Comparison of ENCODE assay signal across 31 mouse cellular contexts in the genomic region with DNA sequence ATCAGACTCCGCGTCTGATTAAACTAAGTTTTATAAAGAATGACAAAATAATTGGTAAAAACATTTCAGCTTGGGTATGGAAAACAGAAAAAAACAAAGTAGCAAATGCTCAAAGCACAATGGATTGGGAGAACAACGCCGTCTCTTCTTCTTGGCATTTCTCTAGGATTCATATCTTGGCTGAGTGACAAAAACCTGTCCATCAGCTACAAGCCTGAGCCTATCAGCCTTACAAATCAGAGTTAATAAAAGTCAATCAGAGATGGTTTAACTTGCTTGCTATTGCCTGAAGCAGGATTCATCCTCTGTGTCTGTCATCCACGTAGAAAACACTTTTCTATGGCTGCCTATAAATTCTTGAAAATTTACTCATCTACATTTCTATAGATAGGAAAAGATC.
A peak's percentile ranks its signal among the peaks of the same experiment; 100 is the strongest.
DNase-seq lines count a peak whose midpoint lies in the region; ATAC-seq and TF ChIP-seq lines count a peak whose summit lies in the region.
"Had no signal": no experiment of that assay in that cellular context is flagged by ENCODE, and none has a peak within 500 bp of the region (broad histone marks: within the 10 kb centered on the region; RNA-seq: fewer than 3 reads in every experiment).

No protein-coding gene starts in this region.

- no peak overlapping the region for H3K9ac ChIP-seq in embryonic facial prominence, embryonic 14.5 days (ENCODE audit: low read depth, low read length)
- H3K9ac ChIP-seq in hindbrain, embryonic 14.5 days = no peak overlapping the region
- H3K9ac ChIP-seq in midbrain, embryonic 14.5 days (replicated peaks; ENCODE audit: low read length) = no peak overlapping the region
- no peak overlapping the region for H3K9ac ChIP-seq in midbrain, embryonic 16.5 days (ENCODE audit: low read depth, low read length)
- H3K9ac ChIP-seq in stomach, postnatal 0 days (ENCODE audit: low read length) = no peak overlapping the region
- H3K9ac ChIP-seq: embryonic facial prominence, embryonic 15.5 days; heart, embryonic 12.5 days; hindbrain, embryonic 15.5 days; intestine, embryonic 15.5 days; liver, embryonic 14.5 days had no signal

- TF ChIP-seq CTCF in stomach, postnatal 0 days (IDR thresholded peaks at IDR 0.05; ENCODE audit: low read depth) = no peak

- DNase-seq in embryonic facial prominence, embryonic 14.5 days (ENCODE audit: low spot score) = peak; percentile 72
- DNase-seq in embryonic facial prominence, embryonic 10.5 days (ENCODE audit: low spot score) = no peak
- DNase-seq in hindbrain, embryonic 14.5 days (ENCODE audit: low spot score) = peak; percentile 55
- DNase-seq in hindbrain, embryonic 10.5 days (ENCODE audit: low spot score) = no peak
- peak; percentile 44 for DNase-seq in midbrain, embryonic 14.5 days
- DNase-seq in stomach, postnatal 0 days (ENCODE audit: low spot score) = no peak
- DNase-seq: adrenal gland, adult 8-10 months; cerebellum, adult 11-12 months; cerebellum, adult 9-11 months; gastrocnemius, postnatal 36 days; heart, adult 2 months; heart, postnatal 4 days; kidney, adult 2 months; kidney, postnatal 36 days; layer of hippocampus, postnatal 36 days; left cerebral cortex, postnatal 4 days; liver; lung, adult 2 months; lung, postnatal 10 days; right cerebral cortex, adult 18-20 months; spleen, adult 18-20 months; thymus, adult 18-20 months; thymus, postnatal 25 days had no signal

- H3K9me3 ChIP-seq in embryonic facial prominence, embryonic 14.5 days (ENCODE audit: control insufficient read depth, low read length) = no peaks in the 10 kb centered on the region
- no peaks in the 10 kb centered on the region for H3K9me3 ChIP-seq in embryonic facial prominence, embryonic 10.5 days
- no peaks in the 10 kb centered on the region for H3K9me3 ChIP-seq in hindbrain, embryonic 14.5 days (ENCODE audit: control insufficient read depth, low read length)
- no peaks in the 10 kb centered on the region for H3K9me3 ChIP-seq in hindbrain, embryonic 10.5 days
- no peaks in the 10 kb centered on the region for H3K9me3 ChIP-seq in midbrain, embryonic 14.5 days (ENCODE audit: control insufficient read depth, low read length)
- H3K9me3 ChIP-seq in midbrain, embryonic 16.5 days (replicated peaks; ENCODE audit: control insufficient read depth, low read length, poor library complexity, severe bottlenecking) = no peaks in the 10 kb centered on the region
- no peaks in the 10 kb centered on the region for H3K9me3 ChIP-seq in stomach, postnatal 0 days (ENCODE audit: control insufficient read depth, low read length)
- H3K9me3 ChIP-seq: embryonic facial prominence, embryonic 15.5 days; G1E; heart, embryonic 12.5 days; hindbrain, embryonic 15.5 days; intestine, embryonic 15.5 days had no signal

- no peaks in the 10 kb centered on the region for H3K27me3 ChIP-seq in embryonic facial prominence, embryonic 14.5 days (replicated peaks; ENCODE audit: control insufficient read depth, insufficient read depth, low read length)
- no peaks in the 10 kb centered on the region for H3K27me3 ChIP-seq in embryonic facial prominence, embryonic 10.5 days (replicated peaks; ENCODE audit: low read depth, poor library complexity, severe bottlenecking)
- H3K27me3 ChIP-seq in hindbrain, embryonic 14.5 days (ENCODE audit: control insufficient read depth, insufficient read depth, low read length) = no peaks in the 10 kb centered on the region
- no peaks in the 10 kb centered on the region for H3K27me3 ChIP-seq in hindbrain, embryonic 10.5 days (ENCODE audit: insufficient read depth, poor library complexity, severe bottlenecking)
- H3K27me3 ChIP-seq in midbrain, embryonic 14.5 days (ENCODE audit: control insufficient read depth, insufficient read depth, low read length) = no peaks in the 10 kb centered on the region
- no peaks in the 10 kb centered on the region for H3K27me3 ChIP-seq in midbrain, embryonic 16.5 days (ENCODE audit: control insufficient read depth, insufficient read depth, low read depth, low read length)
- no peaks in the 10 kb centered on the region for H3K27me3 ChIP-seq in stomach, postnatal 0 days (ENCODE audit: control insufficient read depth, insufficient read depth, low read length)
- H3K27me3 ChIP-seq: embryonic facial prominence, embryonic 15.5 days; heart, embryonic 12.5 days; hindbrain, embryonic 15.5 days; intestine, embryonic 15.5 days had no signal

- H3K27ac ChIP-seq in embryonic facial prominence, embryonic 14.5 days (replicated peaks; ENCODE audit: low read depth, low read length) = no peak overlapping the region
- no peak overlapping the region for H3K27ac ChIP-seq in embryonic facial prominence, embryonic 10.5 days (replicated peaks)
- no peak overlapping the region for H3K27ac ChIP-seq in hindbrain, embryonic 14.5 days
- no peak overlapping the region for H3K27ac ChIP-seq in hindbrain, embryonic 10.5 days
- H3K27ac ChIP-seq in midbrain, embryonic 14.5 days (replicated peaks; ENCODE audit: low read depth, low read length) = no peak overlapping the region
- no peak overlapping the region for H3K27ac ChIP-seq in midbrain, embryonic 16.5 days (ENCODE audit: low read length)
- H3K27ac ChIP-seq in stomach, postnatal 0 days (replicated peaks) = no peak overlapping the region
- H3K27ac ChIP-seq: embryonic facial prominence, embryonic 15.5 days; heart, adult 2 months; hindbrain, embryonic 15.5 days; intestine, embryonic 15.5 days; liver, embryonic 14.5 days; macrophage had no signal

- 58% methylated on average over 5 of the region's 5 CpGs for WGBS in embryonic facial prominence, embryonic 14.5 days
- WGBS in embryonic facial prominence, embryonic 10.5 days = 85% methylated on average over 5 of the region's 5 CpGs
- WGBS in hindbrain, embryonic 14.5 days = 67% methylated on average over 5 of the region's 5 CpGs
- WGBS in hindbrain, embryonic 10.5 days = 91% methylated on average over 5 of the region's 5 CpGs
- 68% methylated on average over 5 of the region's 5 CpGs for WGBS in midbrain, embryonic 14.5 days
- WGBS in midbrain, embryonic 16.5 days = 70% methylated on average over 5 of the region's 5 CpGs
- WGBS in stomach, postnatal 0 days = 79% methylated on average over 5 of the region's 5 CpGs

- no peak for TF ChIP-seq EP300 in stomach, postnatal 0 days (optimal IDR thresholded peaks at IDR 0.05)

- no peak overlapping the region for H3K4me2 ChIP-seq in embryonic facial prominence, embryonic 14.5 days (ENCODE audit: low read depth, low read length)
- no peak overlapping the region for H3K4me2 ChIP-seq in hindbrain, embryonic 14.5 days (replicated peaks)
- H3K4me2 ChIP-seq in midbrain, embryonic 14.5 days (ENCODE audit: low read length) = no peak overlapping the region
- no peak overlapping the region for H3K4me2 ChIP-seq in midbrain, embryonic 16.5 days (ENCODE audit: low read length)
- no peak overlapping the region for H3K4me2 ChIP-seq in stomach, postnatal 0 days (replicated peaks; ENCODE audit: low read depth)
- H3K4me2 ChIP-seq: embryonic facial prominence, embryonic 15.5 days; heart, embryonic 12.5 days; hindbrain, embryonic 15.5 days; intestine, embryonic 15.5 days had no signal

- no peaks in the 10 kb centered on the region for H3K4me1 ChIP-seq in embryonic facial prominence, embryonic 14.5 days (ENCODE audit: control insufficient read depth, insufficient read depth, low read length)
- H3K4me1 ChIP-seq in embryonic facial prominence, embryonic 10.5 days = no peaks in the 10 kb centered on the region
- no peaks in the 10 kb centered on the region for H3K4me1 ChIP-seq in hindbrain, embryonic 14.5 days (replicated peaks; ENCODE audit: control insufficient read depth, insufficient read depth, low read length)
- no peaks in the 10 kb centered on the region for H3K4me1 ChIP-seq in hindbrain, embryonic 10.5 days (replicated peaks)
- no peaks in the 10 kb centered on the region for H3K4me1 ChIP-seq in midbrain, embryonic 14.5 days (ENCODE audit: control insufficient read depth, insufficient read depth, low read length)
- no peaks in the 10 kb centered on the region for H3K4me1 ChIP-seq in midbrain, embryonic 16.5 days (ENCODE audit: control insufficient read depth, insufficient read depth, low read length)
- no peaks in the 10 kb centered on the region for H3K4me1 ChIP-seq in stomach, postnatal 0 days (replicated peaks; ENCODE audit: control insufficient read depth, insufficient read depth)
- H3K4me1 ChIP-seq: embryonic facial prominence, embryonic 15.5 days; hindbrain, embryonic 15.5 days; intestine, embryonic 15.5 days had no signal

- ATAC-seq in embryonic facial prominence, embryonic 14.5 days (ENCODE audit: low read depth) = no peak
- ATAC-seq in hindbrain, embryonic 14.5 days (ENCODE audit: low FRiP score) = no peak
- ATAC-seq in midbrain, embryonic 14.5 days (ENCODE audit: low FRiP score, low TSS enrichment) = no peak
- ATAC-seq in midbrain, embryonic 16.5 days = no peak
- ATAC-seq in stomach, postnatal 0 days (ENCODE audit: low FRiP score, low TSS enrichment) = no peak
- ATAC-seq: intestine, embryonic 15.5 days had no signal

- H3K36me3 ChIP-seq in embryonic facial prominence, embryonic 14.5 days (ENCODE audit: control insufficient read depth, insufficient read depth, low read length) = no peaks in the 10 kb centered on the region
- H3K36me3 ChIP-seq in embryonic facial prominence, embryonic 10.5 days (replicated peaks) = no peaks in the 10 kb centered on the region
- H3K36me3 ChIP-seq in hindbrain, embryonic 14.5 days (replicated peaks; ENCODE audit: control insufficient read depth, insufficient read depth) = no peaks in the 10 kb centered on the region
- H3K36me3 ChIP-seq in hindbrain, embryonic 10.5 days = no peaks in the 10 kb centered on the region
- H3K36me3 ChIP-seq in midbrain, embryonic 14.5 days (ENCODE audit: control insufficient read depth, insufficient read depth, low read length) = no peaks in the 10 kb centered on the region
- H3K36me3 ChIP-seq in midbrain, embryonic 16.5 days (ENCODE audit: control insufficient read depth, insufficient read depth, low read length) = no peaks in the 10 kb centered on the region
- no peaks in the 10 kb centered on the region for H3K36me3 ChIP-seq in stomach, postnatal 0 days (ENCODE audit: control insufficient read depth, insufficient read depth, low read length)
- H3K36me3 ChIP-seq: embryonic facial prominence, embryonic 15.5 days; G1E; heart, embryonic 12.5 days; hindbrain, embryonic 15.5 days; intestine, embryonic 15.5 days had no signal

- H3K4me3 ChIP-seq in embryonic facial prominence, embryonic 14.5 days (ENCODE audit: low read depth, low read length) = no peak overlapping the region
- no peak overlapping the region for H3K4me3 ChIP-seq in embryonic facial prominence, embryonic 10.5 days
- no peak overlapping the region for H3K4me3 ChIP-seq in hindbrain, embryonic 14.5 days (replicated peaks; ENCODE audit: low read length)
- no peak overlapping the region for H3K4me3 ChIP-seq in hindbrain, embryonic 10.5 days
- no peak overlapping the region for H3K4me3 ChIP-seq in midbrain, embryonic 14.5 days (replicated peaks; ENCODE audit: low read depth, low read length)
- H3K4me3 ChIP-seq in midbrain, embryonic 16.5 days (ENCODE audit: low read depth, low read length) = no peak overlapping the region
- no peak overlapping the region for H3K4me3 ChIP-seq in stomach, postnatal 0 days (ENCODE audit: low read depth, low read length)
- H3K4me3 ChIP-seq: embryonic facial prominence, embryonic 15.5 days; heart, adult 2 months; heart, embryonic 12.5 days; hindbrain, embryonic 15.5 days; intestine, embryonic 15.5 days had no signal

Comparison
In these comparisons a context has a peak if more than half of its experiments do, and no peak if none do; other contexts are left out.
1. DNase-seq: peak in embryonic facial prominence, embryonic 14.5 days (single experiment), hindbrain, embryonic 14.5 days (single experiment) and midbrain, embryonic 14.5 days (single experiment); none in embryonic facial prominence, embryonic 10.5 days (single experiment), hindbrain, embryonic 10.5 days (single experiment) and stomach, postnatal 0 days (single experiment).